Mouse (Mus musculus) intestine, embryonic 14.5 days (tissue): ENCODE data around the gene Apod. TPM values are rescaled to one million over a fixed set of nuclear protein-coding genes. Genes with fewer than 3 reads are reported as not detected.
A peak's percentile ranks its signal among the peaks of the same experiment; 100 is the strongest.

Experiments used
- ATAC-seq: fragments of 200-750 bp; cut with Nextera tagmentation; replicated peaks from 2 replicates; pipeline ENCODE4 v1.8.0; 2017; ENCODE audit warnings: low read depth, moderate number of reproducible peaks, moderate TSS enrichment, moderate library complexity; ENCODE audit not compliant: low FRiP score, low TSS enrichment
- DNase-seq: peaks from one replicate; pipeline ENCODE4 v3.0.0-alpha.2; 2018; ENCODE audit warnings: low spot score
- H3K27ac ChIP-seq: fragments of 300-500 bp; sonication (generic); 2 replicates; pipeline ENCODE4 v1.5.1; 2014; ENCODE audit warnings: low read depth, mild to moderate bottlenecking, control low read depth
- H3K27me3 ChIP-seq: fragments of 300-500 bp; sonication (generic); replicated peaks from 2 replicates; pipeline ENCODE4 v1.6.1; 2014; ENCODE audit warnings: low read length, control low read depth; ENCODE audit not compliant: control insufficient read depth, insufficient read depth
- H3K36me3 ChIP-seq: fragments of 300-500 bp; sonication (generic); 2 replicates; pipeline ENCODE4 v1.6.1; 2014; ENCODE audit warnings: low read length, control low read depth; ENCODE audit not compliant: control insufficient read depth, insufficient read depth
- H3K4me1 ChIP-seq: fragments of 300-500 bp; sonication (generic); replicated peaks from 2 replicates; pipeline ENCODE4 v1.6.1; 2014; ENCODE audit warnings: low read length, control low read depth, mixed read lengths; ENCODE audit not compliant: control insufficient read depth, insufficient read depth
- H3K4me2 ChIP-seq: fragments of 300-500 bp; sonication (generic); 2 replicates; pipeline ENCODE4 v1.6.1; 2014; ENCODE audit warnings: low read length
- H3K4me3 ChIP-seq: fragments of 300-500 bp; sonication (generic); 2 replicates; pipeline ENCODE4 v1.5.1; 2014; ENCODE audit warnings: low read depth, low read length, control low read depth, mixed read lengths
- H3K9ac ChIP-seq: fragments of 300-500 bp; sonication (generic); 2 replicates; pipeline ENCODE4 v1.6.1; 2014; ENCODE audit warnings: mild to moderate bottlenecking, low read length
- H3K9me3 ChIP-seq: fragments of 300-500 bp; sonication (generic); 2 replicates; pipeline ENCODE4 v1.6.1; 2016; ENCODE audit warnings: low read length, control low read depth; ENCODE audit not compliant: control insufficient read depth
- WGBS: fragments of 180-500 bp; shearing (Covaris S2); extraction: QIAGEN DNeasy Blood & Tissue Kit; methylation state at CpG from one replicate; pipeline ENCODE4 v1.1.7; 2014; 5-methylcytosine and 5-hydroxymethylcytosine counted together
- polyA plus RNA-seq: library from polyadenylated mRNA; unstranded; fragments of >200 nt; fragmentation: Nextera tagmentation; extraction: Ambion mirVana; gene quantifications from 2 replicates; pipeline ENCODE4 v1.2.1, GENCODE M21; 2014

Apod gene
- polyA plus RNA-seq, 1 experiment from 2014 or later: 0.49 TPM

GRCm38 (mm10) chr16:31286801-31287488 is 27.7 kb downstream of the Apod start:
- no peaks in the 10 kb centered on the region for H3K27me3 ChIP-seq
- H3K36me3 ChIP-seq: no peaks in the 10 kb centered on the region
- no peak for DNase-seq
- no peak overlapping the region for H3K4me3 ChIP-seq
- H3K4me2 ChIP-seq: no peak overlapping the region
- peaks cover 11% of the 10 kb centered on the region for H3K4me1 ChIP-seq
- H3K9me3 ChIP-seq: no peaks in the 10 kb centered on the region
- H3K27ac ChIP-seq: no peak overlapping the region
- no peak for ATAC-seq
- 89% methylated on average over 11 of the region's 11 CpGs for WGBS
- H3K9ac ChIP-seq: no peak overlapping the region

GRCm38 (mm10) chr16:31281981-31282380 is 32.6 kb downstream of the Apod start:
- H3K27me3 ChIP-seq: no peaks in the 10 kb centered on the region
- DNase-seq (no peak), ATAC-seq (no peak)
- no peaks in the 10 kb centered on the region for H3K36me3 ChIP-seq
- no peak overlapping the region for H3K4me2 ChIP-seq
- WGBS: 82% methylated on average over 2 of the region's 2 CpGs
- no peak overlapping the region for H3K4me3 ChIP-seq
- H3K9me3 ChIP-seq: no peaks in the 10 kb centered on the region
- no peak overlapping the region for H3K9ac ChIP-seq
- no peak overlapping the region for H3K27ac ChIP-seq
- no peaks in the 10 kb centered on the region; the same call in 1 of the 2 replicates for H3K4me1 ChIP-seq

- H3K4me2 ChIP-seq: no peak overlapping the region
- H3K9ac ChIP-seq: no peak overlapping the region
- DNase-seq (no peak), ATAC-seq (no peak)
- H3K36me3 ChIP-seq: no peaks in the 10 kb centered on the region
- no peaks in the 10 kb centered on the region; the same call in 1 of the 2 replicates for H3K4me1 ChIP-seq
- no peak overlapping the region for H3K4me3 ChIP-seq
- H3K27ac ChIP-seq: no peak overlapping the region
- H3K27me3 ChIP-seq: no peaks in the 10 kb centered on the region
- WGBS: 84% methylated on average over 4 of the region's 4 CpGs
- no peaks in the 10 kb centered on the region for H3K9me3 ChIP-seq
Measured at GRCm38 (mm10) chr16:31280176-31280575, 34.4 kb downstream of the Apod start.

- no peak for DNase-seq
- Histone ChIP-seq H3K4me2 (no peak overlapping the region), H3K9ac (no peak overlapping the region), H3K4me3 (no peak overlapping the region), H3K36me3 (no peaks in the 10 kb centered on the region), H3K27me3 (no peaks in the 10 kb centered on the region), H3K9me3 (no peaks in the 10 kb centered on the region), H3K27ac (no peak overlapping the region), H3K4me1 (peaks cover under 1% of the 10 kb centered on the region; the same call in 1 of the 2 replicates)
- WGBS: 65% methylated on average over 6 of the region's 6 CpGs
- ATAC-seq: no peak
Measured at GRCm38 (mm10) chr16:31278581-31278980, 36.0 kb downstream of the Apod start.

GRCm38 (mm10) chr16:31278081-31278480 is 36.5 kb downstream of the Apod start:
- no peak overlapping the region for H3K4me2 ChIP-seq
- no peaks in the 10 kb centered on the region for H3K36me3 ChIP-seq
- ATAC-seq: no peak
- DNase-seq: no peak
- H3K27ac ChIP-seq: no peak overlapping the region
- no peak overlapping the region for H3K9ac ChIP-seq
- H3K4me1 ChIP-seq: peaks cover 5% of the 10 kb centered on the region
- no peaks in the 10 kb centered on the region for H3K9me3 ChIP-seq
- no peak overlapping the region for H3K4me3 ChIP-seq
- 73% methylated on average over 2 of the region's 2 CpGs for WGBS
- no peaks in the 10 kb centered on the region for H3K27me3 ChIP-seq

- Histone ChIP-seq H3K4me1 (peaks cover 10% of the 10 kb centered on the region), H3K36me3 (no peaks in the 10 kb centered on the region), H3K9me3 (no peaks in the 10 kb centered on the region), H3K4me3 (no peak overlapping the region), H3K9ac (no peak overlapping the region), H3K27ac (peak overlapping the region; percentile 34; the same call in 1 of the 2 replicates), H3K4me2 (no peak overlapping the region), H3K27me3 (no peaks in the 10 kb centered on the region)
- ATAC-seq (no peak), DNase-seq (no peak)
- WGBS: 48% methylated on average over 7 of the region's 7 CpGs
Measured at GRCm38 (mm10) chr16:31276962-31277361, 37.6 kb downstream of the Apod start.

GRCm38 (mm10) chr16:31276539-31276938 is 38.1 kb downstream of the Apod start:
- DNase-seq (peak; percentile 61), ATAC-seq (no peak)
- H3K27ac ChIP-seq: peak overlapping the region; percentile 34; the same call in 1 of the 2 replicates
- H3K4me3 ChIP-seq: no peak overlapping the region
- WGBS: 42% methylated on average over 7 of the region's 7 CpGs
- no peak overlapping the region for H3K9ac ChIP-seq
- H3K27me3 ChIP-seq: no peaks in the 10 kb centered on the region
- H3K4me2 ChIP-seq: no peak overlapping the region
- peaks cover 10% of the 10 kb centered on the region for H3K4me1 ChIP-seq
- H3K9me3 ChIP-seq: no peaks in the 10 kb centered on the region
- no peaks in the 10 kb centered on the region for H3K36me3 ChIP-seq

- H3K4me1 ChIP-seq: peaks cover 13% of the 10 kb centered on the region
- peak; percentile 96 for ATAC-seq
- under 1% methylated on average over 70 of the region's 83 CpGs for WGBS
Measured at GRCm38 (mm10) chr16:31274674-31275460, 39.7 kb downstream of the Apod start, which contains the start of gene Ppp1r2. Gene Ppp1r2, minus strand, starts transcription at chr16:31275277.

More at GRCm38 (mm10) chr16:31274674-31275460, 39.7 kb downstream of the Apod start, which contains the start of gene Ppp1r2:
- Histone ChIP-seq H3K9me3 (no peaks in the 10 kb centered on the region), H3K4me3 (peak within 1 kb of the TSS; percentile 77), H3K27me3 (no peaks in the 10 kb centered on the region), H3K36me3 (no peaks in the 10 kb centered on the region), H3K4me2 (peak within 1 kb of the TSS; percentile 95), H3K9ac (peak within 1 kb of the TSS; percentile 95), H3K27ac (peak within 1 kb of the TSS; percentile 90)
- DNase-seq: peak; percentile 94
